Mouse (Mus musculus): ENCODE measurements around the gene Stk39. TPM values are rescaled to one million over a fixed set of nuclear protein-coding genes. Genes with fewer than 3 reads are reported as not detected.

The Stk39 gene
- total and polyA plus RNA-seq, 2 experiments from 2014 or later: 23.0 to 25.5 TPM

GRCm38 (mm10) chr2:68365504-68365903 lies 106.6 kb downstream of the Stk39 start:
- 40% methylated on average over 7 of the region's 7 CpGs for WGBS
- no peak for TF ChIP-seq CTCF (IDR thresholded peaks at IDR 0.05; ENCODE audit: low read depth)
- no peak for DNase-seq
- Histone ChIP-seq H3K4me2 (ENCODE audit: low read depth) (peak overlapping the region; percentile 30; the same call in 1 of the 2 replicates), H3K27ac (ENCODE audit: low read depth, low read length) (no peak overlapping the region), H3K4me1 (ENCODE audit: insufficient read depth) (no peaks in the 10 kb centered on the region), H3K4me3 (ENCODE audit: low read depth, low read length) (no peak overlapping the region), H3K36me3 (ENCODE audit: insufficient read depth) (no peaks in the 10 kb centered on the region), H3K27me3 (ENCODE audit: insufficient read depth, low read length) (no peaks in the 10 kb centered on the region), H3K9ac (no peak overlapping the region), H3K9me3 (ENCODE audit: low read length) (no peaks in the 10 kb centered on the region)
- ATAC-seq: no peak

GRCm38 (mm10) chr2:68364181-68364900 lies 107.7 kb downstream of the Stk39 start:
- H3K36me3 ChIP-seq (ENCODE audit: insufficient read depth): no peaks in the 10 kb centered on the region
- H3K4me3 ChIP-seq (ENCODE audit: low read depth, low read length): no peak overlapping the region
- DNase-seq (peak; percentile 80), ATAC-seq (peak; percentile 68)
- no peaks in the 10 kb centered on the region for H3K27me3 ChIP-seq (ENCODE audit: insufficient read depth, low read length)
- no peaks in the 10 kb centered on the region for H3K4me1 ChIP-seq (ENCODE audit: insufficient read depth)
- WGBS: 15% methylated on average over 12 of the region's 12 CpGs
- no peak overlapping the region for H3K27ac ChIP-seq (ENCODE audit: low read depth, low read length)
- no peak overlapping the region for H3K4me2 ChIP-seq (ENCODE audit: low read depth)
- TF ChIP-seq CTCF (IDR thresholded peaks at IDR 0.05; ENCODE audit: low read depth): peak; percentile 88
- no peak overlapping the region for H3K9ac ChIP-seq
- H3K9me3 ChIP-seq (ENCODE audit: low read length): no peaks in the 10 kb centered on the region

GRCm38 (mm10) chr2:68363159-68363558 lies 108.9 kb downstream of the Stk39 start:
- Histone ChIP-seq H3K4me3 (ENCODE audit: low read depth, low read length) (no peak overlapping the region), H3K9ac (no peak overlapping the region), H3K9me3 (ENCODE audit: low read length) (no peaks in the 10 kb centered on the region), H3K36me3 (ENCODE audit: insufficient read depth) (peaks cover 5% of the 10 kb centered on the region), H3K4me1 (ENCODE audit: insufficient read depth) (no peaks in the 10 kb centered on the region), H3K4me2 (ENCODE audit: low read depth) (no peak overlapping the region), H3K27ac (ENCODE audit: low read depth, low read length) (no peak overlapping the region), H3K27me3 (ENCODE audit: insufficient read depth, low read length) (no peaks in the 10 kb centered on the region)
- TF ChIP-seq CTCF (IDR thresholded peaks at IDR 0.05; ENCODE audit: low read depth): no peak
- 84% methylated on average over 4 of the region's 4 CpGs for WGBS
- no peak for ATAC-seq
- DNase-seq: no peak

- Histone ChIP-seq H3K9me3 (ENCODE audit: low read length) (no peaks in the 10 kb centered on the region), H3K9ac (no peak overlapping the region), H3K27me3 (ENCODE audit: insufficient read depth, low read length) (no peaks in the 10 kb centered on the region), H3K36me3 (ENCODE audit: insufficient read depth) (peaks cover 9% of the 10 kb centered on the region), H3K4me3 (ENCODE audit: low read depth, low read length) (no peak overlapping the region), H3K27ac (ENCODE audit: low read depth, low read length) (no peak overlapping the region), H3K4me2 (ENCODE audit: low read depth) (no peak overlapping the region), H3K4me1 (ENCODE audit: insufficient read depth) (no peaks in the 10 kb centered on the region)
- no peak for TF ChIP-seq CTCF (IDR thresholded peaks at IDR 0.05; ENCODE audit: low read depth)
- 52% methylated on average over 5 of the region's 5 CpGs for WGBS
- ATAC-seq (no peak), DNase-seq (no peak)
Measured at GRCm38 (mm10) chr2:68361701-68362100, 110.4 kb downstream of the Stk39 start.

GRCm38 (mm10) chr2:68350621-68351020 lies 121.4 kb downstream of the Stk39 start:
- Histone ChIP-seq H3K36me3 (ENCODE audit: insufficient read depth) (peaks cover 14% of the 10 kb centered on the region), H3K9me3 (ENCODE audit: low read length) (no peaks in the 10 kb centered on the region), H3K4me2 (ENCODE audit: low read depth) (no peak overlapping the region), H3K4me1 (ENCODE audit: insufficient read depth) (no peaks in the 10 kb centered on the region), H3K27ac (ENCODE audit: low read depth, low read length) (no peak overlapping the region), H3K27me3 (ENCODE audit: insufficient read depth, low read length) (no peaks in the 10 kb centered on the region), H3K4me3 (ENCODE audit: low read depth, low read length) (no peak overlapping the region), H3K9ac (no peak overlapping the region)
- WGBS: 4% methylated on average over 6 of the region's 6 CpGs
- peak; percentile 89 for TF ChIP-seq CTCF (IDR thresholded peaks at IDR 0.05; ENCODE audit: low read depth)
- peak; percentile 90 for DNase-seq
- ATAC-seq: peak; percentile 42; the same call in 1 of the 2 replicates

- peak; percentile 91 for DNase-seq
- TF ChIP-seq CTCF (IDR thresholded peaks at IDR 0.05; ENCODE audit: low read depth): peak; percentile 90
- Histone ChIP-seq H3K9me3 (ENCODE audit: low read length) (no peaks in the 10 kb centered on the region), H3K4me1 (ENCODE audit: insufficient read depth) (no peaks in the 10 kb centered on the region), H3K4me3 (ENCODE audit: low read depth, low read length) (peak overlapping the region; percentile 21), H3K27ac (ENCODE audit: low read depth, low read length) (no peak overlapping the region), H3K9ac (no peak overlapping the region), H3K27me3 (ENCODE audit: insufficient read depth, low read length) (no peaks in the 10 kb centered on the region), H3K36me3 (ENCODE audit: insufficient read depth) (peaks cover 10% of the 10 kb centered on the region), H3K4me2 (ENCODE audit: low read depth) (peak overlapping the region; percentile 40)
- WGBS: 54% methylated on average over 24 of the region's 24 CpGs
- peak; percentile 59 for ATAC-seq
Measured at GRCm38 (mm10) chr2:68349593-68350383, 122.3 kb downstream of the Stk39 start.

- peak overlapping the region; percentile 40 for H3K4me2 ChIP-seq (ENCODE audit: low read depth)
- H3K27me3 ChIP-seq (ENCODE audit: insufficient read depth, low read length): no peaks in the 10 kb centered on the region
- ATAC-seq: peak; percentile 38; the same call in 1 of the 2 replicates
- H3K4me1 ChIP-seq (ENCODE audit: insufficient read depth): no peaks in the 10 kb centered on the region
- 51% methylated on average over 12 of the region's 12 CpGs for WGBS
- no peak for TF ChIP-seq CTCF (IDR thresholded peaks at IDR 0.05; ENCODE audit: low read depth)
- H3K9ac ChIP-seq: no peak overlapping the region
- DNase-seq: peak; percentile 66
- H3K36me3 ChIP-seq (ENCODE audit: insufficient read depth): peaks cover 10% of the 10 kb centered on the region
- H3K9me3 ChIP-seq (ENCODE audit: low read length): no peaks in the 10 kb centered on the region
- no peak overlapping the region for H3K27ac ChIP-seq (ENCODE audit: low read depth, low read length)
- H3K4me3 ChIP-seq (ENCODE audit: low read depth, low read length): peak overlapping the region; percentile 21; the same call in 1 of the 2 replicates
Measured at GRCm38 (mm10) chr2:68348966-68349365, 123.1 kb downstream of the Stk39 start.

All from forebrain, postnatal 0 days (tissue).